17 mouse cellular contexts compared by ENCODE assay signal in genomic region chr6:145020553-145020952, GRCm38 (mm10). TPM values are rescaled to one million over a fixed set of nuclear protein-coding genes. Genes with fewer than 3 reads are reported as not detected.
A peak's percentile ranks its signal among the peaks of the same experiment; 100 is the strongest.
DNase-seq lines count a peak whose midpoint lies in the region; ATAC-seq and TF ChIP-seq lines count a peak whose summit lies in the region.
"Had no signal": no experiment of that assay in that cellular context is flagged by ENCODE, and none has a peak within 500 bp of the region (broad histone marks: within the 10 kb centered on the region; RNA-seq: fewer than 3 reads in every experiment).

No protein-coding gene starts in this region.

- peak; percentile 21; the same call in 1 of the 2 replicates for ATAC-seq in hindbrain, postnatal 0 days
- no peak for ATAC-seq in hindbrain, embryonic 13.5 days (ENCODE audit: low FRiP score)
- peak; percentile 82 for ATAC-seq in liver, postnatal 0 days
- no peak for ATAC-seq in liver, embryonic 11.5 days (replicated peaks; ENCODE audit: low FRiP score)
- peak; percentile 24; the same call in 1 of the 2 replicates for ATAC-seq in neutrophil, adult 5-6 weeks (ENCODE audit: extremely low read depth, insufficient number of reproducible peaks, low FRiP score, poor library complexity, severe bottlenecking)
- ATAC-seq in CD4-positive, CD25-positive, alpha-beta regulatory T cell, adult 4 months = no peak
- no peak for ATAC-seq in megakaryocyte progenitor cell, adult 5-6 weeks (replicated peaks; ENCODE audit: poor library complexity)
- ATAC-seq: midbrain, embryonic 16.5 days had no signal

- 0 out of 2 replicates have a peak, but pooled peaks have one; percentile 14 for TF ChIP-seq EP300 in liver, postnatal 0 days (IDR thresholded peaks at IDR 0.05; ENCODE audit: low read depth)

- no peak overlapping the region for H3K27ac ChIP-seq in hindbrain, postnatal 0 days
- no peak overlapping the region for H3K27ac ChIP-seq in hindbrain, embryonic 13.5 days
- H3K27ac ChIP-seq in liver, postnatal 0 days (ENCODE audit: low read depth) = no peak overlapping the region
- H3K27ac ChIP-seq in liver, embryonic 11.5 days (ENCODE audit: low read depth, low read length) = no peak overlapping the region
- H3K27ac ChIP-seq: embryonic facial prominence, embryonic 13.5 days; limb, embryonic 15.5 days had no signal

- WGBS in hindbrain, postnatal 0 days = 60% methylated on average over 4 of the region's 4 CpGs
- WGBS in hindbrain, embryonic 13.5 days = 65% methylated on average over 4 of the region's 4 CpGs
- 66% methylated on average over 4 of the region's 4 CpGs for WGBS in liver, postnatal 0 days (ENCODE audit: insufficient replicate concordance)
- 76% methylated on average over 4 of the region's 4 CpGs for WGBS in liver, embryonic 11.5 days

- no peak overlapping the region for H3K4me2 ChIP-seq in hindbrain, postnatal 0 days (ENCODE audit: low read depth, low read length)
- no peak overlapping the region for H3K4me2 ChIP-seq in hindbrain, embryonic 13.5 days
- H3K4me2 ChIP-seq in liver, postnatal 0 days (ENCODE audit: low read depth, low read length) = no peak overlapping the region
- H3K4me2 ChIP-seq in liver, embryonic 11.5 days = no peak overlapping the region
- H3K4me2 ChIP-seq: embryonic facial prominence, embryonic 13.5 days; limb, embryonic 15.5 days; lung, embryonic 14.5 days had no signal

- H3K36me3 ChIP-seq in hindbrain, postnatal 0 days (ENCODE audit: insufficient read depth, low read length) = 0 out of 2 replicates have a peak, but pooled peaks cover 16% of the 10 kb centered on the region
- peaks cover 77% of the 10 kb centered on the region for H3K36me3 ChIP-seq in hindbrain, embryonic 13.5 days
- H3K36me3 ChIP-seq in liver, postnatal 0 days (replicated peaks; ENCODE audit: insufficient read depth, low read length) = no peaks in the 10 kb centered on the region
- no peaks in the 10 kb centered on the region for H3K36me3 ChIP-seq in liver, embryonic 11.5 days (ENCODE audit: control insufficient read depth, insufficient read depth, low read length)

- H3K9me3 ChIP-seq in hindbrain, postnatal 0 days (ENCODE audit: low read length) = no peaks in the 10 kb centered on the region
- no peaks in the 10 kb centered on the region for H3K9me3 ChIP-seq in hindbrain, embryonic 13.5 days
- H3K9me3 ChIP-seq in liver, postnatal 0 days (ENCODE audit: low read length) = 0 out of 2 replicates have a peak, but pooled peaks cover 2% of the 10 kb centered on the region
- no peaks in the 10 kb centered on the region for H3K9me3 ChIP-seq in liver, embryonic 11.5 days (ENCODE audit: control insufficient read depth, low read length)
- H3K9me3 ChIP-seq: limb, embryonic 15.5 days had no signal

- no peak overlapping the region for H3K9ac ChIP-seq in hindbrain, postnatal 0 days (replicated peaks; ENCODE audit: low read length)
- no peak overlapping the region for H3K9ac ChIP-seq in hindbrain, embryonic 13.5 days
- no peak overlapping the region for H3K9ac ChIP-seq in liver, postnatal 0 days (replicated peaks)
- H3K9ac ChIP-seq in liver, embryonic 11.5 days (ENCODE audit: low read depth, low read length) = no peak overlapping the region
- H3K9ac ChIP-seq: embryonic facial prominence, embryonic 13.5 days; limb, embryonic 15.5 days; lung, embryonic 14.5 days had no signal

- H3K27me3 ChIP-seq in hindbrain, postnatal 0 days (ENCODE audit: insufficient read depth, low read length) = no peaks in the 10 kb centered on the region
- H3K27me3 ChIP-seq in hindbrain, embryonic 13.5 days = no peaks in the 10 kb centered on the region
- no peaks in the 10 kb centered on the region for H3K27me3 ChIP-seq in liver, postnatal 0 days (ENCODE audit: insufficient read depth, low read length)
- H3K27me3 ChIP-seq in liver, embryonic 11.5 days (replicated peaks; ENCODE audit: control insufficient read depth, insufficient read depth, low read length) = no peaks in the 10 kb centered on the region
- H3K27me3 ChIP-seq: embryonic facial prominence, embryonic 13.5 days; limb, embryonic 15.5 days had no signal

- no peaks in the 10 kb centered on the region for H3K4me1 ChIP-seq in hindbrain, postnatal 0 days (ENCODE audit: insufficient read depth, low read length)
- H3K4me1 ChIP-seq in hindbrain, embryonic 13.5 days (replicated peaks) = no peaks in the 10 kb centered on the region; the same call in 1 of the 2 replicates
- H3K4me1 ChIP-seq in liver, postnatal 0 days (ENCODE audit: insufficient read depth) = no peaks in the 10 kb centered on the region
- H3K4me1 ChIP-seq in liver, embryonic 11.5 days (replicated peaks; ENCODE audit: control insufficient read depth, insufficient read depth, low read length) = peaks cover 2% of the 10 kb centered on the region; the same call in 1 of the 2 replicates
- H3K4me1 ChIP-seq: embryonic facial prominence, embryonic 13.5 days; limb, embryonic 15.5 days had no signal

- no peak for DNase-seq in hindbrain, postnatal 0 days (ENCODE audit: low spot score)
- peak; percentile 37 for DNase-seq in liver, postnatal 0 days
- no peak for DNase-seq in liver, embryonic 11.5 days (ENCODE audit: low spot score)
- peak; percentile 44 to 62 for DNase-seq in thymus, postnatal 10 days (ENCODE audit: low spot score in 2 of 2)
- DNase-seq: cerebellum, adult 9-11 months; gastrocnemius, postnatal 25 days; heart, postnatal 10 days; kidney, postnatal 14 days; layer of hippocampus, adult 9-11 months; lung, embryonic 14.5 days had no signal

- H3K4me3 ChIP-seq in hindbrain, postnatal 0 days (ENCODE audit: low read length) = no peak overlapping the region
- no peak overlapping the region for H3K4me3 ChIP-seq in hindbrain, embryonic 13.5 days
- no peak overlapping the region for H3K4me3 ChIP-seq in liver, postnatal 0 days (ENCODE audit: low read depth, low read length)
- H3K4me3 ChIP-seq in liver, embryonic 11.5 days (ENCODE audit: low read depth, low read length) = no peak overlapping the region
- H3K4me3 ChIP-seq: embryonic facial prominence, embryonic 13.5 days; limb, embryonic 15.5 days had no signal

- no peak for TF ChIP-seq CTCF in hindbrain, postnatal 0 days (IDR thresholded peaks at IDR 0.05; ENCODE audit: low read depth)
- no peak for TF ChIP-seq CTCF in liver, postnatal 0 days (IDR thresholded peaks at IDR 0.05; ENCODE audit: low read depth)

RNA-seq across cellular contexts. Expression of gene Bcat1, which starts 55.4 kb away (rescaled TPM):
- total RNA-seq in hindbrain, postnatal 0 days (2014; rRNA removed) = 81.8 and 94.3 TPM in 2 replicates
- 58.2 and 59.7 TPM in 2 replicates for polyA plus RNA-seq in hindbrain, postnatal 0 days (2015; fragmentation: Nextera tagmentation; extraction: Ambion mirVana)
- polyA plus RNA-seq in hindbrain, embryonic 13.5 days (2015; fragmentation: Nextera tagmentation; extraction: Ambion mirVana) = 98.5 and 101 TPM in 2 replicates
- 0.46 and 0.81 TPM in 2 replicates for polyA plus RNA-seq in liver, postnatal 0 days (2015; fragmentation: Nextera tagmentation; extraction: Ambion mirVana)
- 5.0 and 6.0 TPM in 2 replicates for polyA plus RNA-seq in liver, embryonic 11.5 days (2014; fragmentation: Nextera tagmentation; extraction: Ambion mirVana)
- not detected in 2 replicates for total RNA-seq in neutrophil, adult 5-6 weeks (2017)
- polyA plus RNA-seq in CD4-positive, CD25-positive, alpha-beta regulatory T cell, adult 4 months (2017; shearing (Covaris generic)) = 10 to 100 TPM in 1 of 2 experiments, 1 to 10 TPM in 1; 9.3 to 10.4 TPM
- 0.27 and 0.29 TPM in 2 replicates for total RNA-seq in megakaryocyte progenitor cell, adult 5-6 weeks (2015)
- total RNA-seq in megakaryocyte progenitor cell, adult 5-6 weeks (2017) = 1.1 and 1.5 TPM in 2 replicates

Comparison
In these comparisons a context has a peak if more than half of its experiments do, and no peak if none do; other contexts are left out.
1. ATAC-seq: peak in hindbrain, postnatal 0 days (single experiment), liver, postnatal 0 days (single experiment) and neutrophil, adult 5-6 weeks (single experiment); none in hindbrain, embryonic 13.5 days (single experiment), liver, embryonic 11.5 days (single experiment), CD4-positive, CD25-positive, alpha-beta regulatory T cell, adult 4 months (single experiment) and megakaryocyte progenitor cell, adult 5-6 weeks (single experiment).
2. DNase-seq: peak in liver, postnatal 0 days (single experiment) and thymus, postnatal 10 days (2 of 2); none in hindbrain, postnatal 0 days (single experiment) and liver, embryonic 11.5 days (single experiment).